Mouse (Mus musculus) heart, adult 18-20 months (tissue): ENCODE measurements around the gene Iqcn. TPM values are rescaled to one million over a fixed set of nuclear protein-coding genes. Genes with fewer than 3 reads are reported as not detected.

ENCODE experiments used
- DNase-seq, 2 experiments: peaks; one replicate each; pipeline ENCODE4 v3.0.0; 2021 to 2022; ENCODE audit warnings: mixed read lengths in 1 of 2
- long read RNA-seq, 2 experiments: library from polyadenylated mRNA; stranded (forward); transcript quantifications; one replicate each; pipeline ENCODE4 v2.0.0; 2021
- total RNA-seq, 2 experiments: library from RNA; stranded (reverse); gene quantifications; 2 replicates each; pipeline ENCODE4 v1.2.3; 2021

Gene Iqcn
- total RNA-seq, result under 1 TPM in 1 of 2 experiments, not detected in 1; 0.05 TPM
- long read RNA-seq, experiment 1, result 0 reads
- long read RNA-seq, experiment 2, result 0 reads

DNA sequence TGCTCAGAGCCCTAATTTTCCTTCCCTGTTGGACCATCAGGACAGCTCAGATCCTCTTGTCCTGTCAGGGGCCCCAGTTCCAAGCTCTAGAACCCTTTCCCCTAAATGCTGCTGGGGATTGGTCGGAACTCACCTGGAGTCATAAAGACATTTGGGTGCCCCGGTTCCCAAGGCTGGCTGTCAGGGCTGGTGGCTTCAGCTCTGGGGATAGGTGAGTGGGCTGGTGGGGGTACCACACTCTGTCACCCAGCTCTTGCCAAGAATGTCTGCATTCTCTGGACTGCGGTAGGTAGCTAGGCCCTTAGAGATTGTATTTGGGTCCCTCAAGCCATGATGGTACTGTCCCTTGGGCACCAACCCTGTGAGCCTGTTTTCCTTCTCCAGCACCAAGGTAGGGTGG, at the start of gene Iqcn:
TSS of gene Iqcn (plus strand) at position 171 of the 400 bp plus-strand sequence.
- no peak for DNase-seq

- no peak for DNase-seq
These were observed 49.1 kb upstream of the Iqcn start for GRCm38 (mm10) chr8:70654121-70654520.

GRCm38 (mm10) chr8:70655469-70655868, 47.8 kb upstream of the Iqcn start:
- DNase-seq, result no peak

DNA sequence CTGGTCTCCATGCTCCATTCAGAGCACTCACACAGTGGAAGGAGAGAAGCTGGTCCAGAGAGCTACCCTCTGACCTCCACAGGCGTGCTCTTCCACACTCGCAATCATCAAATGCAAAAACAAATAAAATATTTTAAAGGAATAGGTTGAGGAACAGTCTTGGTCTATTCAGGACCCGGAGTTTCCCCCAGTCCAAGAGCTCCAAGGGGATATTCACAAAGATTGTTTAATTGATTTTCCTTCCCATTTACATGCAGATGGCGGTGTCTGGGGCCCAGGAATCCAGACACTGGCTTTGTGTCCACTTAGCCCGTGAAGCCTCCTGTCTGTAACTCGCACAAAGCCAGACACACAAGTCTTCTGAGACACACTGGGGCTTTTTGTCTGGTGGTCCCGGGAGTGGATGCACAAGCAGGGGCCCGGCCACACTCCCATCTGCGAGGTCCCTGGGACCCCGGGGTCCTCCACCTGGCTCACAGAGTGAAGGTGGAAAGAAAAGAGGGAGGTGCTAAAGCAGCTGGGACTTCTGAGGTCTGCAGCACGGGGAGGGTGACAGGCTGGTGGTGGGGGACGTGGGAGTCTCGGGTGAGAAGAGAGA, 47.0 kb upstream of the Iqcn start:
- no peak for DNase-seq

DNA sequence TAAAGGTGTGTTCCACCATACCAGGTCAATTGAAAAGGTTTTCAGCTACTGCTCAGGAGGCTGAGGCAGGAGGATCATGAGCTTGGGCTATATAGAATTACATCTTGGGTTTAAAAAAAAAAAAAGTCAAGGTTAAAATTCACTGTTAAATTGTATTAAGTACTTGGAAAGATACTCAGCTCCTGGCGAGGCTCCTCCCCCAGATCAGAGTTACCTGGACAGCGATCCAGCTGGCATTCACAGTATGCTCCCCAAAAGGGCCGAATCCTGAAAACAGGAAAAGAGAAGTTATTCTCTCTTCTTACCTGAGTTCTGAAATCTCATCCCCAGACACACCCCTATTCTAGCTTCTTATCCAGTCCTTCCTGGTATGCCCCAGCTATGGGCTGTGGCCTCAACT, 46.0 kb upstream of the Iqcn start:
- DNase-seq, result no peak

DNA sequence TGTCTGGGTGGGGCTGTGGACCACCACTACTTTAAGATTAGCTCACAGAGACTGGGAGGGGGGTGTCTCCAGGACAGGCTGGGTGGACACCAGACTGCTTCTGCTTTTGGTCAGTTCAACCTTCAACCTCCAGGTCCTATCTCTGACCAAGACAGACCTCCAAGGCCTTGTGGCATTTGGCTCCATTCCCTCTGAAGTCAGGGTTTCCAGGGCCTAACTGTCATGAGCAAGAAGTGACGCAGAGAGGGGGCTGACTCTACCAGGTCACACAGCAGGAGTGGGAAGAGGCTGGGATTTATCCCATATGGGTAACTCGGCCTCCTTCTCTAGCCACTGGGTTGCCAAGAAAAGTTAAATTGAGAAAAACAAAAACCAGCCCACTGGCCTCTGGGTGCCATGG, 45.5 kb upstream of the Iqcn start:
- DNase-seq, result no peak

GRCm38 (mm10) chr8:70658897-70659603, 44.2 kb upstream of the Iqcn start:
- DNase-seq, result no peak

DNA sequence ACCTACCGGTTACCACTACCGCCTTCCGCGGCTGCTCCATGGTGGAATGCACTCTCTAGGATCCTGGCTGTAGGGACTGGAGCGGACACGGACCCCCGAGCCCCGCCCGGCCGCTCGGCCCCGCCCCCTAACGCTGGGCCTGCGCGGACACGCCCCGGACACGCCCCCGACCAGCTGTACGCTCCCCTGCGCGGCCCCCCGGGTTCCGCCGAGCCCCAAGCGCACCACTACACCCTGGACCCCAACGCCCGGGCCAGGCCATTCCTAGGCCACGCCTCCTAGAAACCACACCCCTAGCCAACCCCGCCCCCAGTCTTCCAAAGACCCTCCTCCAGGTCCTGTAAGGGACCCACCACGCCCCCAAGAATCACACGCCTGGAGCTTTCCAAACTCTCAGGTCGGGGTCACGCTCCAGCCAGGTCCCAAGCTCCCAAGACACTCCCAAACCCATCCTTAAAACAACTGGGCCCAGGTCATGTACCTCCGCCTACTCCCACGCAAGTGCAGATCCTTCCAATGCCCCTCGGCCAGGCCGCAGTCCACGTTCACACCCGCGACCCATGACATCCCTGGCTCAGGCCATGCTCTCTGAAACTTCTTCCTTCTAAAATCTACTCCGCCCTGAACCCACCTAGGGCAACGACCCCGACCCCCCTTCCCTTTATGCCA, 43.5 kb upstream of the Iqcn start:
- DNase-seq, result peak; percentile 93 to 94

DNA sequence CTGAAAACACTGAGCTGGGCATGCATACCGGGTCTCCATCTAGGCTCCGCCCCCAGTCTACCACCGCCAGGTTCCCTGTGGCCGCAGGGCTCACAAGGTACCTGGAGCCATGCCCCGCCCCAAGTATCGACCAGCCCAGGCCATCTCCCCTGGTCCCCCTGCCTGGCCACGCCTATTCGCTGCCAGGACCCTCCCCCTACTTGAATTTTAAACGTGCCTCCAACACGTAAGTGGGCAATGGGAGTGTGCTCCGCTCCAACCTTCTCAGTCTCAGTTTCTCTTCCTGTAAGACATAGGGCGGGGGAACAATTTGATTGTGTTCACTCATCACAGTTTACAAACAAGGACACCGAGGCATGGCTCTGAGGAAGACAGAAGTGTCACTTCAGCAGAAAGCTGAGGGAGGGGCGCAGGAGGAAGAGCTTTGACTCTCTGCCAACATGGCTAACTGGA, 43.0 kb upstream of the Iqcn start, which contains the start of gene Pgpep1:
TSS of gene Pgpep1 (minus strand) at position 116 of the 453 bp plus-strand sequence.
- no peak for DNase-seq

DNA sequence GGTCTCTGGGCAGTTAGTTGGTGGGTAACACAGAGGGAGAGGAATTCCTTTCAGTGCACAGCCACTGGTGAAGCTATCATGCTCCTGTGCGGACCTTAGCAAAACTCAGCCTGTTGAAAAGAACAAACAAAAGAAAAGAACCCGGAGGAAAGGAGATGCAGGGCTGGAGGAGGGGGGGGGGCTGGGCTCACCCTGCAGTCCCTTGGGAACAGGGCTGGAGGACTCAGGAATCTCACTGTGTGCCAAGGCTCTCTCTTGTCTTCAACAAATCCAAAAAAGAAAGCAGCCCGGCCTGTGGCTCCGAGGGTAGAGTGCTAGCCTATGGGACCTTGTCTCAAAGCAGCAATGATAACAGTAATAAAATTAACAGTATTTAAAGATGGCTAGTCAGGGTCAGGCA, 39.6 kb upstream of the Iqcn start:
- no peak for DNase-seq

DNA sequence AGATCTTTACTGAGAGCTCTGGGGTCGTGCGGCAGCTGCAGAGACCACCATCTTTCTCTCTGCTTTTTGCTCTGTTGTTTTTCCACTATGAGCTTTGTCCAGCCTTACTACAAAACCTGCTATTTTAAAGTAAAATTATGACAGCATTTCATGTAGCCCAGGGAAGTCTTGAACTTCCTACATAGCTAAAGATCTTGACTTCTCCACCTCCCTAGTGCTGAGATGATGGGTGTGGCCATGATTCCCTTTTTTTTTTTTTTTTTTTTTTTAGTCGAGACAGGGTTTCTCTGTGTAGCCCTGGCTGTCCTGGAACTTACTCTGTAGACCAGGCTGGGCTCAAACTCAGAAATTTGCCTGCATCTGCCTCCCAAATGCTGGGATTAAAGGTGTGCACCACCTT, 38.6 kb upstream of the Iqcn start:
- no peak for DNase-seq

- no peak for DNase-seq
These were observed 37.7 kb upstream of the Iqcn start for GRCm38 (mm10) chr8:70665599-70665998.

GRCm38 (mm10) chr8:70667071-70667470, 36.2 kb upstream of the Iqcn start:
- DNase-seq, result peak; percentile 78 to 86

GRCm38 (mm10) chr8:70671615-70672324, 31.5 kb upstream of the Iqcn start:
- DNase-seq, result peak; percentile 72 to 81

GRCm38 (mm10) chr8:70672325-70673078, 30.8 kb upstream of the Iqcn start:
- no peak for DNase-seq

- peak; percentile 99 to 100 for DNase-seq
These were observed 30.0 kb upstream of the Iqcn start, which contains the start of gene Lsm4 for GRCm38 (mm10) chr8:70673079-70673856. Gene Lsm4 (plus strand): TSS chr8:70673248.

DNA sequence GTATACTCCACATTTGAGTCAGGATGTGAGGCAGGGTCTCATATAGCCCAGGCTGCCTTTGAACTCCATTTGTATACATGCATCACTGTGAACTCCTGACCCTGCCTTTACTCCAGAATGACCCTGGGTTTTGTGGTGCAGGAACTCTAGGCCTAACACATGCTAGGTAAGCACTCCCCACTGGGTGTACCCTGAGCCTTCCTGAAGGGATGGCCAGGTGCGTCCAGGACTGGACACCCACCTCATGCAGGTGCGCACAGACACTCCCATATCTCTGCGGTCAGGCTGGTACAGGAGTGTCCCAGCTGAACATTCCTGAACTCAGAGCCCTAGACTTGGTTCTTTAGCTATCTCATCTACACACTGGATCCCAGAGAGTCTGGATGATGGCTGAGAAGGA, 29.1 kb upstream of the Iqcn start:
- DNase-seq, result no peak

DNA sequence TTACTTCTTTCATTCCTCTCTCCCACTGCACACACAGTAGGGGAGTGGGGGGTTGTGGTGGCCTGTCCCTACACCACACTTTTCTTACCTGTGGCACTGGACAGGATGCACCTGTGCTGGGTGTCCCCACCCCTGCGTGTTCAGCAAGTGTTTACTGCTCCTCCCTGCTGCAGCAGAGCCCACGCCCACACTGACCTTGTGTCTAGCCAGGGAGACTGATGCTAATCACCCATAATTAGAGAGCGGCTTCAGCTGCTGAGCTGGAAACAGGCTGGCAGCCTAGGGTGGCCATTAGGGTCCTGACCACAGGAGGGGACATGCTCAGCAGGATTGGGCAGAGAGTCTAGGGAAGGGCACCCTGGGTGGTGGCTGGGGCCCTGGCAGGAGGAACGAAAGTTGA, 28.5 kb upstream of the Iqcn start:
- DNase-seq, result no peak

DNA sequence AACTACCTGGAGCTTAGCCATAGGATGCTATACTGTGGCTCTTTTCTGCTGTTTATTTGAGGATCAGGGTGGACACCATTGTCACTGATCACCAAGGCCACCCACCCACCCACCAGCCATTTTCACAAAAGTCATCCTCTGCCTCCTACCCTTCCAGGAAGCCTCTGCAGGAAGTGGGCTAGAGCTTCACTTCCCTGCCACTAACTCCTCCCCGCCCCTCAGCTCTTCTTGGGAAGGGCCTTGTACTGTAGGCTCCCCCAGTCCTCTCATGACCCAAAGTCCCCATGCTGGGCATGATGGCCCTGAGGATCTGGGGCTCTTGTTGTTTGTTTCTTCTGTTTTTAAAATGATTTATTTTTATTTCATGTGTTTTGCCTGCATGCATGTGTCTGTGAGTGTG, 27.9 kb upstream of the Iqcn start:
- DNase-seq, result no peak

- DNase-seq, result no peak
These were observed 25.7 kb upstream of the Iqcn start for GRCm38 (mm10) chr8:70677451-70678080.
